Mouse (Mus musculus): ENCODE data around the gene Cenpt.

Gene Cenpt

GRCm38 (mm10) chr8:105805964-105806363 lies 47.1 kb downstream of the Cenpt start:
- DNase-seq (ENCODE audit: low read depth): no peak

- no peak for DNase-seq (ENCODE audit: low read depth)
Measured at GRCm38 (mm10) chr8:105805346-105805745, 47.7 kb downstream of the Cenpt start.

- DNase-seq (ENCODE audit: low read depth): no peak
Measured at GRCm38 (mm10) chr8:105804797-105805196, 48.3 kb downstream of the Cenpt start.

- no peak for DNase-seq (ENCODE audit: low read depth)
Measured at GRCm38 (mm10) chr8:105801153-105801904, 51.7 kb downstream of the Cenpt start.

GRCm38 (mm10) chr8:105799091-105799812 lies 53.8 kb downstream of the Cenpt start:
- DNase-seq (ENCODE audit: low read depth): no peak

GRCm38 (mm10) chr8:105798408-105798807 lies 54.7 kb downstream of the Cenpt start:
- DNase-seq (ENCODE audit: low read depth): no peak

GRCm38 (mm10) chr8:105795785-105796184 lies 57.3 kb downstream of the Cenpt start:
- no peak for DNase-seq (ENCODE audit: low read depth)
